Mouse (Mus musculus): ENCODE data around the gene Zc3h12d.

Zc3h12d gene

DNA sequence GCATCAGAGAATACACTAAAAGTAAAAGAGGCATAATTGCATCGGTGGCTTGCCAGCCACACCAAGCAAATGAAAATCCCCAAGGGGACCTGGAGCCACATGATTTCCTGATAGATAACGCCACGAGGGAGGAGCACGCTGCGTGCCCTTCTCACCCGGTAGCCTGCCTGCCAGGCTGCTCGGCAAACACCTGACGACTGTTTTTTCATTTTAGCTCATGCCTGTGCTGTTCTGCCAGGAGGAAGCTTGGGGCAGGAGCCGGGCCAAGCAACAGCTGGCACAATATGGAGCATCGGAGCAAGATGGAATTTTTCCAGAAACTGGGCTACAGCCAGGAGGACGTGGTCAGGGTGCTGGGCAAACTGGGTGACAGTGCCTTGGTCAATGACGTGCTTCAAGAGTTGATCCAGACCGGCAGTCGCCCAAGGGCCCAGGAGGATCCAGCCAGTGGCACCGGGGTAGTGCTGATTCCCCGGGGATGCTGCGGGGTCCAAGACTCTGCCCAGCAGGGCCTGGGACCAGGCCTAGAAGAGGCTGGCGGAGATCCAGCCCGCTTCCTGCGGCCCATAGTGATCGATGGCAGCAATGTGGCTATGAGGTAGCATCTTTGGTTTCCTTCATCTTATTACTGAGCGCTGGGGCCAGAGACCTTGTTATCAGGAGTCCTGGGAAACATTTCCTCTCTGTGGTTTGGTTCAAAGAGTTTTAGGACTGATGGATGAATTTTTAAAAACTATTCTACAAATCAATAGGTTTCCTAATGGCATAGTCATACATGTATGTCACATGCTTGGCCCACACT lies 7.5 kb downstream of the Zc3h12d start:
- DNase-seq = peak; percentile 63

DNA sequence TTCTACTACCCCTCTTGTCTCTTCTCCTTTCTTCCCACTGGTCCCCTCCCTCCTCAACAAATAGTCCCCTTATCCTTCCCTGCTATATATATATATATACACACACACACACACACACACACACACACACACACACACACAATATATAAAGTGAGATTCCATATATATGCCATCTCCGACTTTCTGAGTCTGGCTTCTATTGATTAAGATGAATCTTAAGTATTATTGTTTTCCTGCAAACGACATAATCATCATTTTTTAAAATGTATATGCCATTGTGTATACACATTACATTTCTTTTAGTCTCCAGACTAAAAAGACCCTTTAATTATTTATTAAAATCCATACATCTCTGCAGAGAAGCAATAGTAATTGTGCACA lies 8.1 kb downstream of the Zc3h12d start:
- DNase-seq = no peak

DNA sequence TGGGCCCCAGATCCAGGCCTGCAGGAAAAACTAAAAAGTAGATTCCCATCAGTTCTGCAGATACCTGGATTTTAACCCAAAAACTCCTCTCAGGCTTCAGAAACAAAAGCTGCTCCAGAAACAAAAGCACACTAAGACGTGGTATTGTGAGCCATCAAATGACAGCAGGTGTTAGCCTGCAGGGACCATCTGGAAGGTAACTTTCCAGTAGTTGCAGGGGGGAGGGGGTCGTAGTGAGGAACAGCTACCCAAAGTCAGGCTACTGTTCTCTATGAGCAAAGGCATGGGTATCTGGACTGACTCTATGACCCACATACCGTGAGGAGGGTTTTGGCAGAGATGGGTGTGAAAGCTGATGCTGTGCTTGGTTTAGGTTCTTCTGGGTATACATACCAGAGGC lies 8.5 kb downstream of the Zc3h12d start:
- DNase-seq = no peak

DNA sequence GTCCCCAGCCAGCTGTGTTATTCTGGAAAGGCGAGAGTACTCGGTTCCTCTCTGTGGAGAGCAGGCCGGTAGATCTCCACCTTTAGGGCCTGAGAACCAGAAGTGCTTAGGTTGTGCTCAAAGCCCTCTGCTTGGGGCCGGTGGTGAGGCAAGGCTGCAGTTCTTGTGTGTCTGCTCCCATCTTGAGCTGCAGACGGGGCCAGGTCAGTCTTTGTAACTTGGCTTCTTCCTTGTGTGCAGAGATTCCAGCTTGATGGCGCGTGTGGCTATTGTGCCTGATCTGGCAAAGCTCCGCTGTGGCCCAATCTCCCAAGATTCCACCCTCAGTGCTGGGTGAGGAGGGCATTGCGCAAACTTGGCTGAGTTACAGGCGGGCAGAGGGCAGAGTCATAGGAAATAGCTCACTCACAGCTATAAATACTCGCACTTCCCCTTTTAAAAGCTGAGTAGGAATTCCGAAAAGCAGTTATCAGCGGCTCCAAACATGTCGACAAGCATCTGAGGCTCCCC lies 9.4 kb downstream of the Zc3h12d start:
- DNase-seq = no peak

- DNase-seq = no peak
Observed at GRCm38 (mm10) chr10:7843181-7843580, 10.9 kb downstream of the Zc3h12d start.

DNA sequence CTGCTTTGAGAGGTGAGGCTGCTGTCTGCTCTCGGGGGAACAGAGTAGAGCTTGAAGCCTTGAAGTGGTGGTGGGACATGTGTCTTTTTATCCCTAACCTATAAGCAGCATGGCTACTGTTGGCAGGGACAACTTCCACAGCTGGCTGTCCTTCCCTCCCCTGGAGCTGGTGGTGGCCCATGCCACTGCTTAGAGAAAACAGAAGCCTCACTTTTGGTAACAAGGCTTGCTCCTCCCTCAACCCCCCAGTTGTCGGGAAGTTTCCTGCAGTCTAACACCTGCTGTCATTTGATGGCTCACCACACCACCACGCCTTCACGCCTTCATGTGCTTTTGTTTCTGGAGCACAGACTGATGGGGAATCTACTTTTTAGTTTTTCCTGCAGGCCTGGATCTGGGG lies 11.9 kb downstream of the Zc3h12d start:
- no peak for DNase-seq

DNA sequence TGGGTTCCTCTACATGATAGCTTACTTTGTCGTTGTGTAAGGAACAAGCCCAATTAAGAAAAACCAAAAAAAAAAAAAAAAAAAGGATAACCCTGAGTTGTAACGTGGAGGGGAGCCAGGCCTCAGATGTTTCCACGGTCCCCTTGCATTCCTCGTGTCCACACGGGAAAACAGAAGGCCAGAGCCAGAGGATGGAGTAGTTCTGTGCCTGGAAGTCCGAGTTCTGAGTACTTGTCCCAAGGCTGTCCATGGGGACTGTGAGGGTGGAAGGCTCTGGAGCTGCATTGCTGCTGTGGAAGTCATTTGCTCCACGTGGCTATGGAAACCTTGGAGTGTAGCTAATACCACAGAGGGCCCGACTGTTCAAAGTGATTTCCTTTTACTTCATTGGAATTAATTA lies 12.9 kb downstream of the Zc3h12d start:
- no peak for DNase-seq

GRCm38 (mm10) chr10:7845991-7846390 lies 13.7 kb downstream of the Zc3h12d start:
- DNase-seq = no peak

GRCm38 (mm10) chr10:7847166-7847605 lies 14.9 kb downstream of the Zc3h12d start:
- no peak for DNase-seq

- no peak for DNase-seq
Observed at GRCm38 (mm10) chr10:7851891-7852290, 19.6 kb downstream of the Zc3h12d start.

DNA sequence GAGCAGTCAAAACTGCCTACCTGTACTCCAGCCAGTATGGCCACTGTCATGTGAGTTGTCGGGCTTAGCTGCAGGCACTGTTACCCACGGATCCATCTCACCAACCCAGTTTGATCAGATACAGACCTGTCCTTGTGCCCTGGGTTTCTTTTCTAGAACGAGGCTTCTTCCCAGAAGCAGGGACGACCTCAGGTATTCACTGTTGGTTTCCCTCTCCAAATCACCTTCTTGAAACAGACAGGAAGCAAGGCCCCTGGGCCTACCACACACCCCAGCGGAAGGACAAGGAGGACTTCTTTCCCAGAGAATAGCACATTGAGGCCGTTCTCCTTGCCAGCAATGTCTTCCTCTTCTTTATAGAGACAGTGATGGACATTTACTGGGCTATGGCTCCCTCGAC lies 28.2 kb downstream of the Zc3h12d start:
- DNase-seq = no peak

DNA sequence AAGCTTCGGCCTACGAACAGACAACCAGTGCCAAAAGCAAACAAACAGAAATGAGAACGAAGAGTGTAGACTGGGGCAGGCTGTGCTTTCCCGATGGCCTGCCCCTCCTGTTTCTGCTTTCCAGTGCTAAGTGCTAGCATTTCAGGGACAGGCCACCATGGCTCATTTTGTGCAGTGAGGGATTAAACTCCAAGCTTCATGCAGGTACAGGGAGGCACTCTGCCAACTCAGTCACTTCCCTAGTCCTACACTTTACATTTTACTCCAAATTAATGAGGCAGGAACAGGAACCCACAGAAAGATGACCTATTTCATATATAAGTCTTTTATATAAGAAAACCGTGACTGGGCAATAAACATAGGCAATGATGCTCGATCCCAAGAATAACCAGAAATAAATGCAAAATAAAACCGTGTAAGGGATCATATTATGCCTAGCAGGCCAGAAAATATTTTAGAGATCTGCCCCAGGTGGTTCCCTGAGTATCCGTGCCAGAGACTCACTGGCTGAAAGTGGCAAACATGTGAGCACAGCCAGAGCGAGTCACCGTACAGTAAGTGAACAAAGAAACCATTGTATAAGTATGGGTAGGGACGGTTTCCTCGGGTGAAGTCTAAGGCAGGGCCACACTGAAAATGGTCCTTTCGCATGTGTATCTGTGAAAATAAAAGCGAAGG lies 29.1 kb downstream of the Zc3h12d start:
- DNase-seq = no peak

DNA sequence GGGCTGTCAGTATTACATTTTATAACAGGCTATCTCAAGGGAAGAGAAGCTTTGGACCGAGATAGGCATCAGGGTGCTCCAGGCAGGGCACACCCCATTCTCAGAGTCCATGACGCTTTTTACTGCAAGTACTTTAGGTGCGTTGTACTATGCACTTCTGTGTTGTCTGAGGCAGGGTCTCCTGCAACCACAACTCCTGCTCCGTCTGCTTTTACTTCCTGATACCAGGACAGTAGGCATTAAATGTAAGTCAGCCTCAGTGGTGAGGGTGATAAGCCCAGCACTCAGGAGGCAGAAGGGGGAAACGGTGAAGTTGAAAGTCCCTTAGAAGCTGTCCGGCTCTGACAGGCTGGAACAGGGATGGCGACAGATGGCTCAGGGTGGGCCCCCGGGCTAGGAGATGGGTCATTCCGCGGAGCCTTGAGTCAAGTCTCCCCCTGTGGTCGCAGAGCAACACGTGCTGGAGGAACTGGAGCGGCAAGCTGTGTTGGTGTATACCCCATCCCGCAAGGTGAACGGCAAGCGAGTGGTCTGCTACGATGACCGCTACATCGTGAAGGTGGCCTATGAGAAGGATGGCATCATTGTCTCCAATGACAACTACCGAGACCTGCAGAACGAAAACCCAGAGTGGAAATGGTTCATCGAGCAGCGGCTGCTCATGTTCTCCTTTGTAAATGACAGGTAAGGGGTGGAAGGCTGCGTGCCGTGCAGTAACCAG lies 29.8 kb downstream of the Zc3h12d start:
- no peak for DNase-seq

DNA sequence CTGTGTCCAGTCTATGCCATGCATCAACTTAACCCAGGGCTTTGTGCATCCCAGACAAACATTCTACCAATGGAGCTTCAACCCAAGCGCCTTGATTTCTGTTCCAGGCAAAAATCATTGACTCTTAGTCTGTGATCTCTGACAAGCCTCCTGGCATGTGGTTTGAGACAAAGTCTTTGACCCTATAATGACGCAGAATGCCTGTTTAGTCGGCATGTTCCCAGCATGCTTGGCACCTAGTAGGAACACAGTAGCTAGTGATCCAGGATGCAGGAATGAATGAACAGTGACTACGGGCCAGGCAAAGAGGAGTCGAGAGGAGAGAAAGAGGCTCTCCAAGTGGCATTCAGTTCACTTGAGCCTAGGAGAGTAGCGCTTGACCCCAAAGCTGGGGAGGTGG lies 31.1 kb downstream of the Zc3h12d start:
- no peak for DNase-seq

DNA sequence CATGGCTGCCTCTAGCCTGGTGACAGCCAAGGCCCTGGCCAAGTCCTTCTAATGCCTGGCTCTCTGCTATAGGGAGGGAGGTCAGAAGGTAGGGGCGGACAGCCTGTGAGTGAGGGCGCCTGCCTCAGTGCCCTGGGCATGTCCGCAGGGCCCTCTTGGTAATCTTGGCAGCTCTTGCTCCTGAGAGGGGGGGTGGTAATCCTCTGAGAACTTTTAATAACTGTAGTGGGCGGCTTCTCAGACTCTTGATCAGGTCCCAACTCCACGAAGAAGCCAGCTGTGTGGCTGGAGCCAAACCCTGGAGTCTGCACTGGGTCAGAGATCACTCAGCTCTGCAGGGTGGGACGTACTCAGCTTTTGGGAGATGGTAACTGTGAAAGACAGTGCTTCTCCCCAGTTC lies 31.9 kb downstream of the Zc3h12d start:
- no peak for DNase-seq

DNA sequence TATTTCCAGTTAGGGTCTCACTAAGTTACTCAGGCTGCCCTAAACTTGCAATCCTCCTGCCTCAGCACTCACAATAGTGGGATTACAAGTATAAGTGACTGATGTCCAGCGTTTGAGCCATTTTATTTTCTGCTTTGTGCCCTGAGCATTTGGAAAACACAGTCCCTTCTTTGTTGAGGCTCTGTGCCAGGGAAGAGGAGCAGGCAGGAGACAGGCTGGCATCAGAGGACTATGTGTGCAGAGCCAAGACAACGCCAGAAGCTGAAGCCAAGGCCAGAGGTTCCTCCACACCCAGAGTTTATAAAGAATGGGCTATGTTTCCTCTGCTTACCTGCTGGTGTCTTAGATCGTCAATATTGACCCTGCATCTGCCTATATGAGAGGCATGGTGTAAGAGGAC lies 32.5 kb downstream of the Zc3h12d start:
- DNase-seq = no peak

DNA sequence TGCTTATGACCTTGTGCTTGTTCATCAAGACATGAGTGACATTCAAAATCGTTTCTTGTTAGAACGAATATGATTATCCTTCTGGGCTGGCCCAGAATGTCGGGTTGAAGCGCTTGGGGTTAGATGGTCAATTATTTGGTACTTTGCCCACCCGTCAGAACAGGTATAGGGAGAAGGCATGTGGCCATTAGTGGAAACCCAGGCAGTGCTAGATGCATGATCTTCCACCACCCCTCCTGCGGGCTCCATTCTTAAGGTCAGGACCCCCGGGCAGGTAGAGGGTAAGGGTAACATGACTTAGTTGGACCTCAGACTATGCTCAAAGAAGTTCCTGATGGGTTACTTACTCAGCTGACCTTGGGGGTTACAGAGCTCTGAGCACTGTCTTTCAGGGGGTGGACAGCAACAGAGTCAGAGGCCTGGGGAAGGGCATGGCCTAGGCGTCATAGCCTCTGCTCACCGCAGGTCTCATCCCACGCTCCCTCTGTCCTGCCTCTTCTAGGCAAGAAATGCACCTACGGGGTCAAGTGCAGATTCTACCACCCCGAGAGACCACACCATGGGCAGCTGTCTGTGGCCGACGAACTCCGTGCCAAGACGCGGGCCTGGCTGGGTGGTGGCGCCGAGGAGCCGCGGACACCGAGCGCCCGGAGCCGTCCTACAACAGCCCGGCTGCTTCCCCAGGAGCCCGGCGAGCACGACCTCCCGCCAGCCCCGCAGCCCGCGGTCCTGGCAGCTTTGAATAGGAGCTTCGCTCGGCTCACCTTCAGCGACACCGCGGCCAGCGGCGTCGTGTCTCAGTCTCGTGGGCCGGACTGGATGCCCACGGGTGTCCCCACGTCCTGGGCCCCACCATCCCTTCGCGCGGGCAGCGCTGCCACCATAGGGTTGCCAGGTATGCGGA lies 34.7 kb downstream of the Zc3h12d start:
- peak; percentile 7 for DNase-seq

GRCm38 (mm10) chr10:7867666-7868030 lies 35.4 kb downstream of the Zc3h12d start:
- no peak for DNase-seq

DNA sequence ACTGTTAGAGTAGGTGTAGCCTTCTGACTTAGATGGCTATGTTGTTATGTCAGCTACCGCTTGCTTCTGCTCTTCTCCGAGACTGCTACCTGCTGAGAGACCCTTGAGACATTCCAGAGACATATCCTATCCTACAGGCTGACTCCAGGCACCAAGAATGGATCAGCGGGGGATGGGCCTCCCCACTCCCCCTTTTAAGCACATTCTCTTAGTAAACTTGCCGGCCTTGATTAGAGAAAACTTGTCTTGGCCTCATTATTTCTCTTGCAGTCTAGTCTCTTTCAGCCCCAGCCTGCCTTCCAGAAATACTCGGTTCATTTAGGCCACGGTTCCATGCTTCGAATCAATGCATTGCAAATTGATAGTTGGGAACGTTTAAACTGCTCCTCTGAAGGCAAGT lies 37.5 kb downstream of the Zc3h12d start:
- DNase-seq = no peak

DNA sequence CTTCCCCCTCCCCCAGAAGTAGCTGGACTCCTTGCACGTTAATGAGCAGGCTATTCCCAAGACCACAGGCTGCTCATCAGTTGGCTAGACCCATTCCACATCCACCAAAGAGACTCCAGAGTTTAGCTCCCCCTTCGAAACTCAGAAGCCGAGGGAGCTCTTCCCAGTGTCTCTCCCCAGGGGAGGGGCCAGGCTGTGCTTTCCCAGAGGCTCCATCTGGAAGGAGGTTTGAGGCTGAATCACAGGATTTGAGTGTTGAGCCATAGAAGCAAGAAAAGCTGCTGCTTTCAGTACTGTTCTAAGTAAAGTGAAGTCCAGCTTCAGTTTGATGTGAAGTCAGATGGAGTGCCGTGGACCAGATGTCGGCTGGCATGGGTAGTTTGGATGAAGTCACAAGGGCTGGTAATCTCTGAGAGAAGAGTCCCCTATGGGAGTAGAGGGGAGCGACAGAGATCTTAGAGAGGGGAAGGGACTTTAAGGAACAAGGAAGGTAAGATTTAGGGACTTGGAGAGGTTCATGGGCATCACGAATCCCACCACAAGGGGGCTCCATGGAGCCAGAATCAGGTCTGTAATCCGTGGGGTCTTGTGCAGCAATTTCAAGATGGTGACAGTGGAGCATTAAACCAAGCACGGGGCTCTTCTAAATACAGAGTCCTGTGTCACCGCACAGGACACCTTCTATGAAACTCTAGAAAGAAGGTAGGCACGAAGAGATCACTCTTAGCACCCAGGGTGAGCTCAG lies 38.5 kb downstream of the Zc3h12d start:
- DNase-seq = no peak

DNA sequence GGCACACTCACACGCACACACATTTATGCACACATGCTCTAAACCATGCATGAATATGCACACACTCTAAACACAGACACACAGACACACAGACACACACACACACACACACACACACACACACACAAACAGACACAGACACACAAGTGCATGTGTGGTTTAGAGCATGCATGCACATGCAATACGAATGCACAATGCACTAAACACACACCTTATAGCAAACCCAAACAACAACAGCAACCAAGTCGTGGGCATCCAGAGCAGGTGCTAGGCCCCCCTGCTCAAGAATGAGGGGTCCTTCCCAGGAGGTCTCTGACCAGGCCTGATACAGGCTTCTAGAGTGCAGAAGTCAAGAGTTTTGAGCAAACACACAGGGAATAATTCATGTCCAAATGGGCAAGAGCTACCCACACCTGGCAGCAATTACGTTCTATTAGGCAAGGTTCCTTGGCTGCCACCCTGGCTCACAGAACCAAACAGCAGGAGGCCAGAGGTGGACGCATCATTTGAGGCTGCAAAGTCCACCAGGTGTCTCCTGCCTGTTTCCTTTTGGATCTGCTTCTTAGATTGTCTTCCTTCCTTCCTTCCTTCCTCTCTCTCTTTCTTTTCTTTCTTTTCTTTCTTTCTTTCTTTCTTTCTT lies 39.2 kb downstream of the Zc3h12d start:
- DNase-seq = no peak
